Mouse (Mus musculus): ENCODE results near the gene Ncoa3.

The Ncoa3 gene

GRCm38 (mm10) chr2:166119992-166120391 lies 127.6 kb downstream of the Ncoa3 start:
- in situ Hi-C loops (cut with MboI, MseI) = loop anchor here (5.0 to 10.0 kb wide), 2 partner anchors 152 to 1725 kb away; no protein-coding TSS in a partner anchor

GRCm38 (mm10) chr2:166121681-166122355 lies 129.4 kb downstream of the Ncoa3 start:
- in situ Hi-C loops (cut with MboI, MseI) = loop anchor here in 1 of 2 experiments (5.0 kb wide), 1 partner anchor 150 kb away; no protein-coding TSS in a partner anchor

- in situ Hi-C loops (cut with MboI, MseI) = loop anchor here in 1 of 2 experiments (5.0 kb wide), 1 partner anchor 150 kb away; no protein-coding TSS in a partner anchor
Observed at GRCm38 (mm10) chr2:166122781-166123180, 130.3 kb downstream of the Ncoa3 start.

All from T-helper 17 cell (primary cell).